Mouse (Mus musculus): ENCODE measurements around the gene Zfp658. TPM values are rescaled to one million over a fixed set of nuclear protein-coding genes. Genes with fewer than 3 reads are reported as not detected.

The Zfp658 gene
- 1.1 TPM for polyA plus RNA-seq (2014; fragmentation: Illumina TruSeq; extraction: RNeasy Lipid Tissue Mini Kit (QIAGEN cat#74804); ENCODE audit: low read depth, low replicate concordance)

DNA sequence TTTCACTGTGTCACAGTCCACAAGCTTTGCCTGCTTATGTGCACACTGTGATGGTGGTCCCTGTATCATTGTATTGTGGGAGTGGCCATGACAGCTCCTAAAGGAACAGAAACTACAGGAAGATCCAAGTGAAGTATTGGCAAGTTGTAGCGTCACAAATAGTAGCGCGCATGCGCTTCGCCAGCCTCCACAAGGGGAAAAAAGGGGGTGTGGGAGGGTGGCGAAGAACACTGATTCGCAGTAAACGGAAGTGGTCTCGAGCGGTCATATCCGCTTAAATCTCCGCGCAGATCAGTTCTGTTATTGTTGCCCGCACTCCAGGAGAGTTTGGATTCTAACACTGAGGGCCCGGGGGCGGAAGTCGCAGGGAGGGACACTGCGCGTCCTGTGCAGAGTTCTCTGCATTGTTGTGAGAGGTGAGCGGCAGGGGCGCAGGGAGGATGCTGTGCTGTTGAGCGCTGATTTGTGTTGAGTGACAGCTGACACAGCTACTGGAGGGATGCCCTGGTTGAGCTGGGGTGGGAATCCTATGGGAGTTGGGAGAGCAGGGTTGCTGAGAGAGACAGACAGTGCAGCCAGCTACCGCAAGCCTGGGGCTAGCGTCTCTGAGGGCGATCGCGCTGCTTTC, at the start of gene Zfp658:
Zfp658 (plus strand) TSS at position 251 of the 628 bp plus-strand sequence.

DNA sequence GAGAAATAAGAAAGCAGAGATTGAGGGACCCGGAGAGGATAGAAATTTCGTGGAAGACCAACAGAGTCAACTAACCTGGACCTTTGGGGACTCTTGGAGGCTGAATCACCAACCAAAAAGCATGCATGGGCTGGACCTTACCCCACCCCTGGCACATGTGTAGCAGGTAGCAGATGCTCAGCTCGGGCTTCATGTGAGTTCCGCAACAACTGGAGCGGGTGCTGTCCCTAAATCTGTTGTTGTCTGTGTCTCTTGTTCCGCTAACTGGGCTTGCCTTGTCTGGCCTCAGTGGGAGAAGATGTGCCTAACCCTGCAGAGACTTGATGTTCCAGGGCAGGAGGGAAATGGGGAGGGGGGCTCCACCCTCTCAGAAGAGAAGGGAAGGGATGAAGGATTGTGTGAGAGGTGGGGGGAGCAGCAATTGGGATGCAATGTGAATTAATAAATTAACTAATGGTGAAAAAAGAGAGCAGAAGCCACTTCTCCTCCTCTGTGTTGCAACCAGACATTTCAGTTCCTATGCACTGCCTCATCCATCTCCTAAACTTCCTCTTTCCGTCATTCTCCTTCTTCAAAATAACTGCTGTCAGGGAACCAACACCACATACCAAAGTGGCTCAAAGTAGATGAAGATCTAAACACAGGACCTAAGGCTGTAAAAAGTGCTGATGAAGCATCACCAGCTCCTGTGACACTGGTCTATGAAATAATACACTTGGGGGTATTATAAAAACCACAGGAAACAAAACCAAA, 17.7 kb upstream of the Zfp658 start, which contains the start of gene Cd33:
Cd33 (minus strand) TSS at position 204 of the 753 bp plus-strand sequence.

DNA sequence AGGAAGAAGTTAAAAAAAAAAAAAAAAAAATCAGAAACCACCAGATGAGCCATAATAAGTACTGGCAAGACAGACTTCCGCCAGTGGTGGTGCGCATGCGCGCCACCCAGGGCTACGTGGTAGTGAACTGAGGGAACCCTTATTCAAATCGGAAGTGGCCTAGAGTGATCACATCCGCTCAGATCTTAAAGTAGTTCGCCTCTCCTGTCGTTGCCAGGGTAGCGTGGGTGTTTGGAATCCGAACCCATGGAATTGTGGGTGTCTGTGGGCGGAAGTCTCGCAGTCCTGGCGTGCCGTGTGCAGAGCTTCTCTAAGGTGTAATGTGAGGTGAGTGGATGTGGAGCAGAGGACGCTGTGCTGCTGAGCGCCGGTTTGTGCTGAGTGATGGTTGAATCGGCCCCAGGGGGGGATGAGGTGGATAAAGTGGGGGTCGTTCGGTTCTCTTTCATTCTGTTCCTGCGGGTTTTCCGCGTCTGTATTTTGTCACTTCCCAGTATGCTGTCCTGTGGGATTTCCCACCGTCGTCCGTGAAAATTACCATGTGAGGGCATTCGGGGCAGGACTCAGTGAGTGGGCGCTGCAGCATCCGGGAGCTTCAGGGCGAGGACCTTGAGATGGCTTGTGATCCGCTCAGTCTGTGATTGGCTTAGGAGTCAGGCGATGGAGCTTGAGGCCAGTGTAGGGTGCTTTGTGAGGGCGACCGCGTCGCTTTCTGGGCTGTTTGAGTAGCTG, 17.6 kb downstream of the Zfp658 start, which contains the start of gene Zfp719:
Zfp719 (plus strand) TSS at position 171 of the 732 bp plus-strand sequence.

GRCm38 (mm10) chr7:43606896-43607742, 45.1 kb downstream of the Zfp658 start, which contains the start of gene Zfp819:
Gene Zfp819, plus strand, starts transcription at chr7:43607169.

Other genes starting within 250 kb of the Zfp658 start
- 25.7 TPM for gene Zfp715, start 249.0 kb upstream of the Zfp658 start, polyA plus RNA-seq (2014; fragmentation: Illumina TruSeq; extraction: RNeasy Lipid Tissue Mini Kit (QIAGEN cat#74804); ENCODE audit: low read depth, low replicate concordance)
- not detected for gene Siglecf, start 210.9 kb upstream of the Zfp658 start, polyA plus RNA-seq (2014; fragmentation: Illumina TruSeq; extraction: RNeasy Lipid Tissue Mini Kit (QIAGEN cat#74804); ENCODE audit: low read depth, low replicate concordance)
- 0.42 TPM for gene Siglecg, start 154.1 kb upstream of the Zfp658 start, polyA plus RNA-seq (2014; fragmentation: Illumina TruSeq; extraction: RNeasy Lipid Tissue Mini Kit (QIAGEN cat#74804); ENCODE audit: low read depth, low replicate concordance)
- gene Lim2, start 134.6 kb upstream of the Zfp658 start, polyA plus RNA-seq (2014; fragmentation: Illumina TruSeq; extraction: RNeasy Lipid Tissue Mini Kit (QIAGEN cat#74804); ENCODE audit: low read depth, low replicate concordance): not detected
- gene Nkg7, start 125.2 kb upstream of the Zfp658 start, polyA plus RNA-seq (2014; fragmentation: Illumina TruSeq; extraction: RNeasy Lipid Tissue Mini Kit (QIAGEN cat#74804); ENCODE audit: low read depth, low replicate concordance): not detected
- gene Cldnd2, start 121.5 kb upstream of the Zfp658 start, polyA plus RNA-seq (2014; fragmentation: Illumina TruSeq; extraction: RNeasy Lipid Tissue Mini Kit (QIAGEN cat#74804); ENCODE audit: low read depth, low replicate concordance): not detected
- 1,679 TPM for gene Etfb, start 118.2 kb upstream of the Zfp658 start, polyA plus RNA-seq (2014; fragmentation: Illumina TruSeq; extraction: RNeasy Lipid Tissue Mini Kit (QIAGEN cat#74804); ENCODE audit: low read depth, low replicate concordance)
- not detected for gene Gm45233, start 118.1 kb upstream of the Zfp658 start, polyA plus RNA-seq (2014; fragmentation: Illumina TruSeq; extraction: RNeasy Lipid Tissue Mini Kit (QIAGEN cat#74804); ENCODE audit: low read depth, low replicate concordance)
- 2.5 TPM for gene Vsig10l, start 99.1 kb upstream of the Zfp658 start, polyA plus RNA-seq (2014; fragmentation: Illumina TruSeq; extraction: RNeasy Lipid Tissue Mini Kit (QIAGEN cat#74804); ENCODE audit: low read depth, low replicate concordance)
- 0.39 TPM for gene Iglon5, start 72.2 kb upstream of the Zfp658 start, polyA plus RNA-seq (2014; fragmentation: Illumina TruSeq; extraction: RNeasy Lipid Tissue Mini Kit (QIAGEN cat#74804); ENCODE audit: low read depth, low replicate concordance)
- not detected for gene 4931406B18Rik, start 56.3 kb upstream of the Zfp658 start, polyA plus RNA-seq (2014; fragmentation: Illumina TruSeq; extraction: RNeasy Lipid Tissue Mini Kit (QIAGEN cat#74804); ENCODE audit: low read depth, low replicate concordance)
- 1.6 TPM for gene Cd33, start 17.8 kb upstream of the Zfp658 start, polyA plus RNA-seq (2014; fragmentation: Illumina TruSeq; extraction: RNeasy Lipid Tissue Mini Kit (QIAGEN cat#74804); ENCODE audit: low read depth, low replicate concordance)
- 2.9 TPM for gene Zfp719, start 17.4 kb downstream of the Zfp658 start, polyA plus RNA-seq (2014; fragmentation: Illumina TruSeq; extraction: RNeasy Lipid Tissue Mini Kit (QIAGEN cat#74804); ENCODE audit: low read depth, low replicate concordance)
- not detected for gene Zfp819, start 44.9 kb downstream of the Zfp658 start, polyA plus RNA-seq (2014; fragmentation: Illumina TruSeq; extraction: RNeasy Lipid Tissue Mini Kit (QIAGEN cat#74804); ENCODE audit: low read depth, low replicate concordance)
- not detected for gene Ceacam18, start 72.5 kb downstream of the Zfp658 start, polyA plus RNA-seq (2014; fragmentation: Illumina TruSeq; extraction: RNeasy Lipid Tissue Mini Kit (QIAGEN cat#74804); ENCODE audit: low read depth, low replicate concordance)
- gene Siglece, start 97.9 kb downstream of the Zfp658 start, polyA plus RNA-seq (2014; fragmentation: Illumina TruSeq; extraction: RNeasy Lipid Tissue Mini Kit (QIAGEN cat#74804); ENCODE audit: low read depth, low replicate concordance): 1.2 TPM
- gene Ctu1, start 109.8 kb downstream of the Zfp658 start, polyA plus RNA-seq (2014; fragmentation: Illumina TruSeq; extraction: RNeasy Lipid Tissue Mini Kit (QIAGEN cat#74804); ENCODE audit: low read depth, low replicate concordance): 2.5 TPM
- not detected for gene Klk14, start 128.2 kb downstream of the Zfp658 start, polyA plus RNA-seq (2014; fragmentation: Illumina TruSeq; extraction: RNeasy Lipid Tissue Mini Kit (QIAGEN cat#74804); ENCODE audit: low read depth, low replicate concordance)
- gene Klk13, start 150.3 kb downstream of the Zfp658 start, polyA plus RNA-seq (2014; fragmentation: Illumina TruSeq; extraction: RNeasy Lipid Tissue Mini Kit (QIAGEN cat#74804); ENCODE audit: low read depth, low replicate concordance): not detected
- gene Klk12, start 206.6 kb downstream of the Zfp658 start, polyA plus RNA-seq (2014; fragmentation: Illumina TruSeq; extraction: RNeasy Lipid Tissue Mini Kit (QIAGEN cat#74804); ENCODE audit: low read depth, low replicate concordance): not detected
- gene Klk11, start 212.3 kb downstream of the Zfp658 start, polyA plus RNA-seq (2014; fragmentation: Illumina TruSeq; extraction: RNeasy Lipid Tissue Mini Kit (QIAGEN cat#74804); ENCODE audit: low read depth, low replicate concordance): not detected
- gene Klk10, start 218.8 kb downstream of the Zfp658 start, polyA plus RNA-seq (2014; fragmentation: Illumina TruSeq; extraction: RNeasy Lipid Tissue Mini Kit (QIAGEN cat#74804); ENCODE audit: low read depth, low replicate concordance): not detected
- not detected for gene Klk9, start 229.6 kb downstream of the Zfp658 start, polyA plus RNA-seq (2014; fragmentation: Illumina TruSeq; extraction: RNeasy Lipid Tissue Mini Kit (QIAGEN cat#74804); ENCODE audit: low read depth, low replicate concordance)
- 8.1 TPM for gene Klk8, start 235.3 kb downstream of the Zfp658 start, polyA plus RNA-seq (2014; fragmentation: Illumina TruSeq; extraction: RNeasy Lipid Tissue Mini Kit (QIAGEN cat#74804); ENCODE audit: low read depth, low replicate concordance)
- gene Klk7, start 249.0 kb downstream of the Zfp658 start, polyA plus RNA-seq (2014; fragmentation: Illumina TruSeq; extraction: RNeasy Lipid Tissue Mini Kit (QIAGEN cat#74804); ENCODE audit: low read depth, low replicate concordance): not detected